Mouse (Mus musculus) stomach, postnatal 0 days (tissue): ENCODE data around the gene Rpl10-ps3.

ENCODE experiments used
- CTCF ChIP-seq: IDR thresholded peaks from 2 replicates; pipeline ENCODE4 v1.5.1; 2016; ENCODE audit warnings: antibody characterized with exemption, low read depth, mild to moderate bottlenecking, moderate library complexity
- EP300 ChIP-seq: optimal IDR thresholded peaks from 2 replicates; pipeline ENCODE3; 2016; ENCODE audit warnings: antibody characterized with exemption

DNA sequence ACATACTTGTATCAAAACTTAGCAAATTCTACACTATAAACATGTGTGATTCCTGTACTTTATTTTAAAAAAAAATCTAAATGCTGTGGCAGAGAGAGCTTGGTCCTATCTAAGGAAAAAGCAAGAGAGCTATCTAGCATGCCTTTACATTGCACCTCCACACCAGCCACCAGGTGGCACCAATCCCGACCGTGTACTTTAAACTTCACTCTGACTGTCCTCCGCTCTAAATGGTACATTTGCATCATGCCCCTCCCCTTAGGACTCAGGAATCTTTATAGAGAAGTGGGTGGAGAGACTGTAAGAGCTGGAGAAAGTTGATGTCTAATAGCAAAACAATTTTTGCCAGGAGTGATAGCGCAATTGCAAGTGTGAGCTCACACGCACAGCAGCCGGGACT, 11.4 kb downstream of the Rpl10-ps3 start:
- TF ChIP-seq CTCF (peak; percentile 85), EP300 (no peak)
